Mouse (Mus musculus): ENCODE data around the gene Vcl. TPM values are rescaled to one million over a fixed set of nuclear protein-coding genes. Genes with fewer than 3 reads are reported as not detected.

Vcl gene
- polyA plus RNA-seq, 1 experiment from 2014 or later, result 55.5 TPM

DNA sequence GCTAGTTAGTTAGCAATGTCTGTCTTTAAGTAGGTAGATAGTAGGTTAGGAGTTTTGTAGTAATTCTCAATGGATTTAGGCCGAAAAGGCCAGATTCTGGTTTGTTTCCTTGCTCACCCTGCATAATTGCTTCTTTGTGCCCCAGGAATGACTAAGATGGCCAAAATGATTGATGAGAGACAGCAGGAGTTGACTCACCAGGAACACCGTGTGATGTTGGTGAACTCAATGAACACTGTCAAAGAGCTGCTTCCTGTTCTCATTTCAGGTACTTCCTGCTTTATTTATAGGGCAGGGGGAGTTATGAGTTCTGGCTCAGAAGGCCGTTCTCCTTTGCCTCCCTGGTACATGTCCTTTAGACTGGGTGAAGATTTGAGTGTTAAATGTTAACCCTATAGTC lies 56.3 kb downstream of the Vcl start:
- H3K36me3 ChIP-seq (ENCODE audit: control insufficient read depth, insufficient read depth, low read length), result no peaks in the 10 kb centered on the region
- H3K4me3 ChIP-seq (ENCODE audit: low read depth, low read length), result no peak overlapping the region
- 39% methylated on average over 3 of the region's 3 CpGs for whole genome bisulfite sequencing

DNA sequence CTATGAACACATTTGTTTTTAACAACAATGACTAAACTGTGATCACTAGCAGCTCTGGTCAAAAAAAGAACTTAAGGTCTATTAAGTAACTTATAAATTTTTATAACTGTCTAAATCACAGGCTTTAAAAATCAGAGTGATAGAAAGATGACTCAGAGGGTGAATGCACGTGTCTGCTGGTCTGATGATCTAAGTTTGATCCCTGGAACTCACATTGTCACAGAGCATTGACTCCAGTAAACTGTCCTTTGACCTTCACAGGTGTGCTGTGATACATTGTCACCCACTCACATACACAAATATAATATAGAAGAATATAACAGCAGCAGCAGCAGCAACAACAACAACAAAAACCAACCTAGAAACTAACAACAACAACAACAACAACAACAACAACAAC lies 62.3 kb downstream of the Vcl start:
- no peak for ATAC-seq (ENCODE audit: insufficient read depth, low FRiP score, low TSS enrichment)
- Histone ChIP-seq H3K4me2 (ENCODE audit: low read depth) (no peak overlapping the region), H3K36me3 (ENCODE audit: control insufficient read depth, insufficient read depth, low read length) (peaks cover 2% of the 10 kb centered on the region; the same call in 1 of the 2 replicates)

More for the DNA sequence above, 56.3 kb downstream of the Vcl start:
- Histone ChIP-seq H3K27me3 (ENCODE audit: control insufficient read depth, insufficient read depth, low read length) (no peaks in the 10 kb centered on the region), H3K27ac (ENCODE audit: low read depth, low read length) (no peak overlapping the region), H3K4me2 (ENCODE audit: low read depth) (no peak overlapping the region), H3K9ac (ENCODE audit: low read length) (no peak overlapping the region), H3K4me1 (ENCODE audit: control insufficient read depth, insufficient read depth, low read length) (no peaks in the 10 kb centered on the region), H3K9me3 (ENCODE audit: control insufficient read depth, low read length) (no peaks in the 10 kb centered on the region)
- ATAC-seq (ENCODE audit: insufficient read depth, low FRiP score, low TSS enrichment), result no peak
- DNase-seq (ENCODE audit: low spot score), result no peak

DNA sequence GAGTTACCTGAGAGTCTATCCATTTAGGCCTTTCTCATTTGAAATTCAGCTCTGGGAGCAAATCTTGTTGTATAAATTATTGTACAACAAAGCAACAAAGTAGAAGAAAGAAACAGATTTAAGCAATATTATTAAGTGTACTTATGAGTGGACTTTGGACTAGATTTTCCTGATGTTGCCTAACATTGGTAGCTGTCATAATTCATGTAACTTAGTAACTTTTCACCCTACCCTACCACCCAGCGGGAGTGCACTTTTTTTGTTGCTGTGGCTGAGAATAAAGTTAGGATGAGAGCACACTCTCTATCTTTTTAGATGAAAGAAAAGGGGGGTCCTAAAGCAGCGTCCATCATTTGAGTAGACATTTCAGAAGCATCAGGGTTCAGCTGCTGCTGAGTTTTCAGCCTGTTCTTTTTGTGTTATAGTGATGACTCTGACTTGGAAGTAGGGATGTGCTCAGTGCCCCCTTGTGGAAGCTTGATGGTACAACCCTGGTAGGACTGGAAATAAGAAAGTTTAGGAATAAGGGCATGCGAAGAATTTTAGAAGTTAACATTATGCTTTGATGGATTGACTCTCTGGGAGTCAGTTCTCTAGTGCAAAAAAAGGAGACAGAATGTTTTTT lies 64.0 kb downstream of the Vcl start:
- H3K4me2 ChIP-seq (ENCODE audit: low read depth), result no peak overlapping the region
- H3K27me3 ChIP-seq (ENCODE audit: control insufficient read depth, insufficient read depth, low read length), result no peaks in the 10 kb centered on the region
- H3K27ac ChIP-seq (ENCODE audit: low read depth, low read length), result no peak overlapping the region
- H3K4me1 ChIP-seq (ENCODE audit: control insufficient read depth, insufficient read depth, low read length), result no peaks in the 10 kb centered on the region
- DNase-seq (ENCODE audit: low spot score) (peak; percentile 56), ATAC-seq (ENCODE audit: insufficient read depth, low FRiP score, low TSS enrichment) (no peak)
- no peaks in the 10 kb centered on the region for H3K9me3 ChIP-seq (ENCODE audit: control insufficient read depth, low read length)
- WGBS, result 61% methylated on average over 3 of the region's 3 CpGs
- no peak overlapping the region for H3K4me3 ChIP-seq (ENCODE audit: low read depth, low read length)
- H3K36me3 ChIP-seq (ENCODE audit: control insufficient read depth, insufficient read depth, low read length), result peaks cover 2% of the 10 kb centered on the region; the same call in 1 of the 2 replicates
- H3K9ac ChIP-seq (ENCODE audit: low read length), result no peak overlapping the region

More for the DNA sequence above, 62.3 kb downstream of the Vcl start:
- H3K27ac ChIP-seq (ENCODE audit: low read depth, low read length), result no peak overlapping the region
- DNase-seq (ENCODE audit: low spot score), result no peak
- no peaks in the 10 kb centered on the region for H3K9me3 ChIP-seq (ENCODE audit: control insufficient read depth, low read length)
- H3K27me3 ChIP-seq (ENCODE audit: control insufficient read depth, insufficient read depth, low read length), result no peaks in the 10 kb centered on the region
- no peaks in the 10 kb centered on the region for H3K4me1 ChIP-seq (ENCODE audit: control insufficient read depth, insufficient read depth, low read length)
- WGBS, result 91% methylated on average over 1 of the region's 1 CpGs
- H3K4me3 ChIP-seq (ENCODE audit: low read depth, low read length), result no peak overlapping the region
- no peak overlapping the region for H3K9ac ChIP-seq (ENCODE audit: low read length)

DNA sequence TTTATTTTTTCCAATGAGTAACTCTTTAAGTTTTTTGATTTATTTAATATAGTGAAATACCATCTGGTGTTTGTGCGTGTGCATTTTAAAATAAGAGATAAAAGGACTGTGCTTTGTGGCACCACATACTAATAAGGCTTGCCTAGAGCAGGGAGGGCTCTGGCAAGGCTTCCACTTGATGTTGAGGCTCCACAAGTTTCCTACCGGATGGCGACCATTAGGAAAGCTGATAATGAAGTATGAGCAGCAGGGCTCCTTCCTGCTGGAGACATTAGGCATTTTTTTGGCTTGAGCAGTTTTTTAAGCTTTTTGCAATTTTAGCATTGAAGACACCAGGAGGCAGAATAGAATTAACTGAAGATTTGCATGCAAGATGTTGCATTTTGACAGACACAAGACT lies 65.3 kb downstream of the Vcl start:
- Histone ChIP-seq H3K27me3 (ENCODE audit: control insufficient read depth, insufficient read depth, low read length) (no peaks in the 10 kb centered on the region), H3K4me2 (ENCODE audit: low read depth) (no peak overlapping the region), H3K9ac (ENCODE audit: low read length) (no peak overlapping the region), H3K9me3 (ENCODE audit: control insufficient read depth, low read length) (no peaks in the 10 kb centered on the region), H3K4me1 (ENCODE audit: control insufficient read depth, insufficient read depth, low read length) (no peaks in the 10 kb centered on the region), H3K36me3 (ENCODE audit: control insufficient read depth, insufficient read depth, low read length) (peaks cover 2% of the 10 kb centered on the region; the same call in 1 of the 2 replicates), H3K4me3 (ENCODE audit: low read depth, low read length) (no peak overlapping the region), H3K27ac (ENCODE audit: low read depth, low read length) (no peak overlapping the region)
- WGBS, result 86% methylated on average over 3 of the region's 3 CpGs
- DNase-seq (ENCODE audit: low spot score), result no peak
- ATAC-seq (ENCODE audit: insufficient read depth, low FRiP score, low TSS enrichment), result no peak

DNA sequence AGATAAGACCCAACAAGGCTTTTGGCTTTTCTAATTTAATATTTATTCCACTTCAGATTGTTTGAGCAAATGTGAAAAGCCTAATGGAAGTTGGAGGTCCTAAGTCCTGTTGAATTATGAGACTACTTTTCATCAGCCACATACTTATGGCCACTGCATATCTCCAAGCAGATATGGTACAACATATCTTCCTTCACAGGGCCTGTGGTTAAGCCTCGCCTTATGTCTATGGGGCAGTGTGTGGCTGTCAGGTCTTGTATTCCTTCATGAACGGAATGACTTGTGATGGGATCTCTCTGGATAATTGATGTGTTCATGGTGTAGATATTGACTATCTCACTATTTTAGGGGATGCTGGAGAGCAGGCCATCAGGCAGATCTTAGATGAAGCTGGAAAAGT lies 66.3 kb downstream of the Vcl start:
- ATAC-seq (ENCODE audit: insufficient read depth, low FRiP score, low TSS enrichment), result no peak
- Histone ChIP-seq H3K9ac (ENCODE audit: low read length) (no peak overlapping the region), H3K36me3 (ENCODE audit: control insufficient read depth, insufficient read depth, low read length) (peaks cover 2% of the 10 kb centered on the region; the same call in 1 of the 2 replicates), H3K4me2 (ENCODE audit: low read depth) (no peak overlapping the region), H3K27me3 (ENCODE audit: control insufficient read depth, insufficient read depth, low read length) (no peaks in the 10 kb centered on the region), H3K4me1 (ENCODE audit: control insufficient read depth, insufficient read depth, low read length) (no peaks in the 10 kb centered on the region), H3K9me3 (ENCODE audit: control insufficient read depth, low read length) (no peaks in the 10 kb centered on the region), H3K4me3 (ENCODE audit: low read depth, low read length) (no peak overlapping the region), H3K27ac (ENCODE audit: low read depth, low read length) (no peak overlapping the region)
- WGBS, result 88% methylated on average over 2 of the region's 2 CpGs
- no peak for DNase-seq (ENCODE audit: low spot score)

DNA sequence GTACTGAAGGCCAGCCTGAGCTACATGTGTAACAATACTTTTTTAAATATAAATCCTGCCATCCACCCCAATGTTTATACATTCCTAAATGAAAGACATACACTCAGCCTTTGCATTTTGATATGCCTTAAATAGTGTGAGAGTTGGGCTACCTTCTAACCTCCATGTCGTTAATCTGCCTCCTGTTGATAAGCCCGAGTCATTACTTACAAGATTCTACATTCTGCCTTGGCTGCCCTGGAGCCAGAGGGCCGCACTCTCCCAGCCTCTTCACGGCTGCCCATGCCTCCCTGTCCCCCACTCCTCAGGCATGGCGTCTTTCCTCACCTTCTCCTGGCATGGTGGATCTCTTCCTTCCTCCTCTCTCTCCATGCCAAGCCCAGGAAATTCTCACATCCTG lies 67.2 kb downstream of the Vcl start:
- ATAC-seq (ENCODE audit: insufficient read depth, low FRiP score, low TSS enrichment), result no peak

DNA sequence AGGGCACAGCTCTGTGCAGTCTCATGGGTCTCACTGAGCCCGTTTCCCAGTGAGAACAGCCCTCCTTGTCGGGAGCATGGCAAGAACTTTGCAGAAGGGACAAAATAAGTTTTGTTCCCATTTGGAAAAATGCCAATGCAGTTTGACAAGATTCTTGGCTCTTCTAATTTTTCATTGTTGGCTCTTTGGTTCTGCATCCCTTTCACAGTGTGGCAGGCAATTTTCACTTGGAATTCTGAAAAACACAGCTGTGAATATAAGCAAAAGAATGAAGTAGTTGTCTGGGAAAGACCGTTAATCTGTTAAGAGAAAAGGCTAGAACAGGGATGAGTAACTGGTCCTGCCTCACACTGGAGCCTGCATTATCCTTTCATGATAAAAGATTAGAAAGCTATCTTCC lies 68.3 kb downstream of the Vcl start:
- Histone ChIP-seq H3K27me3 (ENCODE audit: control insufficient read depth, insufficient read depth, low read length) (no peaks in the 10 kb centered on the region), H3K4me1 (ENCODE audit: control insufficient read depth, insufficient read depth, low read length) (no peaks in the 10 kb centered on the region), H3K4me2 (ENCODE audit: low read depth) (no peak overlapping the region), H3K9ac (ENCODE audit: low read length) (no peak overlapping the region), H3K9me3 (ENCODE audit: control insufficient read depth, low read length) (no peaks in the 10 kb centered on the region), H3K36me3 (ENCODE audit: control insufficient read depth, insufficient read depth, low read length) (peaks cover 2% of the 10 kb centered on the region; the same call in 1 of the 2 replicates), H3K4me3 (ENCODE audit: low read depth, low read length) (no peak overlapping the region), H3K27ac (ENCODE audit: low read depth, low read length) (no peak overlapping the region)
- 80% methylated on average over 3 of the region's 3 CpGs for WGBS
- DNase-seq (ENCODE audit: low spot score) (no peak), ATAC-seq (ENCODE audit: insufficient read depth, low FRiP score, low TSS enrichment) (no peak)

More for the DNA sequence above, 67.2 kb downstream of the Vcl start:
- H3K4me1 ChIP-seq (ENCODE audit: control insufficient read depth, insufficient read depth, low read length), result no peaks in the 10 kb centered on the region
- WGBS, result 75% methylated on average over 5 of the region's 5 CpGs
- no peak for DNase-seq (ENCODE audit: low spot score)
- no peaks in the 10 kb centered on the region for H3K27me3 ChIP-seq (ENCODE audit: control insufficient read depth, insufficient read depth, low read length)
- no peak overlapping the region for H3K4me2 ChIP-seq (ENCODE audit: low read depth)
- H3K27ac ChIP-seq (ENCODE audit: low read depth, low read length), result no peak overlapping the region
- no peak overlapping the region for H3K4me3 ChIP-seq (ENCODE audit: low read depth, low read length)
- peaks cover 2% of the 10 kb centered on the region; the same call in 1 of the 2 replicates for H3K36me3 ChIP-seq (ENCODE audit: control insufficient read depth, insufficient read depth, low read length)
- no peaks in the 10 kb centered on the region for H3K9me3 ChIP-seq (ENCODE audit: control insufficient read depth, low read length)
- H3K9ac ChIP-seq (ENCODE audit: low read length), result no peak overlapping the region

DNA sequence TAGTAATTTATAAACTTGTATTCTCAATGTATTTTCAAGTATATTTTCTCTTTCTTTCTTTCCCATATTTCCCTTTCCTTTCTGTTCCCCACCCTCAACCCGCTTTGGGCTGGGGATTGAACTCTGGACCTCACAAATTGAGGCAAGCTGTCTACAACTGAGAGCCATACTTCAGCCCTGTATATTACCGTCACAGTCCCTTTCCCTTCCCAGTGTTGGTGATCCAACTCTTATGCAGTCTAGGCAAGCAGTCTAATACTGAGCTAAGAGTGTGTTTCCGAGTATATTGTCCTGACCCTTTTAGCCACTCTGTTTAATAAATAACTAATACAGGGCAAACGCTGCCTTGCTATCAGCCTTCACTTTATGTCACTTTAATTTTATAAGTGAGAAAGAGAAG lies 70.4 kb downstream of the Vcl start:
- Histone ChIP-seq H3K27me3 (ENCODE audit: control insufficient read depth, insufficient read depth, low read length) (no peaks in the 10 kb centered on the region), H3K4me2 (ENCODE audit: low read depth) (no peak overlapping the region), H3K27ac (ENCODE audit: low read depth, low read length) (no peak overlapping the region), H3K4me3 (ENCODE audit: low read depth, low read length) (no peak overlapping the region), H3K36me3 (ENCODE audit: control insufficient read depth, insufficient read depth, low read length) (peaks cover 2% of the 10 kb centered on the region; the same call in 1 of the 2 replicates), H3K4me1 (ENCODE audit: control insufficient read depth, insufficient read depth, low read length) (no peaks in the 10 kb centered on the region), H3K9me3 (ENCODE audit: control insufficient read depth, low read length) (no peaks in the 10 kb centered on the region), H3K9ac (ENCODE audit: low read length) (no peak overlapping the region)
- DNase-seq (ENCODE audit: low spot score), result no peak
- no peak for ATAC-seq (ENCODE audit: insufficient read depth, low FRiP score, low TSS enrichment)
- WGBS, result 87% methylated on average over 4 of the region's 4 CpGs

DNA sequence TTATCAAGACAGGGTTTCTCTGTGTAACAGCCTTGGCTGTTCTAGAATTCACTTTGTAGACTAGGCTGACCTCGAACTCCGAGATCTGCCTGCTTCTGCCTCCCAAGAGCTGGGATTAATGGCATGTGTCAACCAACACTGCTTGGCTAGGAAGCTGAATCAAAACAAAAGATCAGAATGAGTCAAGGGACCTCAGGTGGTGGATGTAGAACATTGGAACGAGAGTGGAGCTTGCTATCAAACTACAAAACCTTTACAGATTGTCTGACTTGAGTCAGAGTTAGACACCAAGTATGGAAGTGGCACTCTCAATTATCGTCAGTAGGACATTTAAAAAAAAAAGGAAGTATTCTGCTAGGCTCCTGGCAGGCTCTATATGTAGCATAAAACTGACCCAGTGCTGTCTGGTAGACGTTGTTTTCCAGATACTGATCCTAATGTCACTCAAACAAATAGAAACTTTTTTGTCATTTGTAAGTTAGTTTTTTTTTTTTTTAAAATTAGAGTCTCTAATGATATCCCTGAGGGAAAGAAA lies 84.7 kb downstream of the Vcl start:
- Histone ChIP-seq H3K9me3 (ENCODE audit: control insufficient read depth, low read length) (no peaks in the 10 kb centered on the region), H3K9ac (ENCODE audit: low read length) (no peak overlapping the region), H3K4me1 (ENCODE audit: control insufficient read depth, insufficient read depth, low read length) (no peaks in the 10 kb centered on the region), H3K36me3 (ENCODE audit: control insufficient read depth, insufficient read depth, low read length) (peaks cover 3% of the 10 kb centered on the region; the same call in 1 of the 2 replicates), H3K4me3 (ENCODE audit: low read depth, low read length) (no peak overlapping the region), H3K27ac (ENCODE audit: low read depth, low read length) (no peak overlapping the region), H3K27me3 (ENCODE audit: control insufficient read depth, insufficient read depth, low read length) (no peaks in the 10 kb centered on the region), H3K4me2 (ENCODE audit: low read depth) (no peak overlapping the region)
- DNase-seq (ENCODE audit: low spot score), result no peak
- ATAC-seq (ENCODE audit: insufficient read depth, low FRiP score, low TSS enrichment), result no peak
- WGBS, result 87% methylated on average over 5 of the region's 5 CpGs
